Mouse (Mus musculus) thymus, adult 2 months (tissue): ENCODE measurements around the gene Gcn1l1.

Experiments used
- CTCF ChIP-seq: fragments of 200-500 bp; IDR thresholded peaks from 2 replicates; pipeline ENCODE4 v1.5.1; 2012; ENCODE audit warnings: mild to moderate bottlenecking, control low read depth, low read length, moderate library complexity, borderline replicate concordance; ENCODE audit not compliant: control insufficient read depth, poor library complexity, insufficient read depth; ENCODE audit errors: extremely low read depth
- POLR2A ChIP-seq: fragments of 200-500 bp; IDR thresholded peaks from 2 replicates; pipeline ENCODE4 v1.6.1; 2012; ENCODE audit warnings: mild to moderate bottlenecking, low read length, control low read depth, moderate library complexity; ENCODE audit not compliant: control insufficient read depth, poor library complexity, insufficient read depth; ENCODE audit errors: extremely low read depth

DNA sequence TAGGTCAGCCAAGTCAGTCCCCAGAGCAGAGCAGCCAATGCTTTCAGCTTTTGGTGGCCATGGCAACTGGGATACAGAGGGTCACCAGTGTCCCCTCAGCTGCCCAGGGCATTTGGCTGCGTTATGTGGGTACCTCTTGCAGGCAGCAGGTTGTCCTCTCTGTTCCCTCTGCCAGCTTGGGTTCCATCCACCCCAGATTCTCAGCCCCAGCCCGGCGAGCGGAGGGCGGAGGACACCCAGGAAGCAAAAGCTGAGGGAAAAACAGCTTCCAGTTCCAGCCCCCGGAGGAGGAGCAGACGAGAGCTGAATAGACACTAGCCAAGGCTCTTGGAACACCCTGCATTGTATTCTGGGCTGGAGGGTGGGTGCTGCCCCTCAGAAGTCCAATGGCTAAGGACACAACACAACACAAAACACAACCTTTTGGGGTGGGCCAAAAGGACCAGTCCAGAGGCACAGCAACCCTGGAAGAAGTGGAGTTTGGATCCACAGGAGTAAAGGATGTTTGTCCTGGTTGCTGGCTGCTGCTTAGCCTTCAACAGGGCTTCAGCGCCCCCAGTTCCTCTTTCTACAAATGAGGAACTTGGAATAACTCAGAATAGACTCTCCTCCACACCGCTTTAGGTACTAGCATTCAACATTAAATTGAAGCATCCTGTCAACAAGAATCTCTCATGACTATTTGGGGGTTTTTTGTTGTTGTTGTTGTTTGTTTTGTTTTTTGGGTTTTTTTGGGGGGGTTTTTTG lies 58.8 kb downstream of the Gcn1l1 start:
- TF ChIP-seq CTCF = no peak
- TF ChIP-seq POLR2A = no peak
